Mouse (Mus musculus): ENCODE measurements at regions not wholly inside any gene's neighbourhood (a gene's known extent, or its start where the extent isn't known, plus 50 kb on each side); places are given as distances from the start of the nearest gene placed in this dataset.

- peak; percentile 77 to 79 for DNase-seq (ENCODE audit: low spot score in 2 of 2)
Observed at GRCm38 (mm10) chr5:115790436-115790835, 54.6 kb upstream of the Cit start.

Data from layer of hippocampus, postnatal 10 days (tissue).